Mouse (Mus musculus) CD4-positive naive resting alpha-beta T cell, adult 57 days (primary cell): Measurements from ENCODE around the gene Capn7. TPM values are rescaled to one million over a fixed set of nuclear protein-coding genes. Genes with fewer than 3 reads are reported as not detected.

ENCODE experiments used
- total RNA-seq: library from RNA; stranded (reverse); gene quantifications from one replicate; pipeline ENCODE4 v1.2.4, GENCODE M21; 2023

Capn7 gene
- total RNA-seq: 49.2 TPM

GRCm38 (mm10) chr14:31336369-31337155 lies at the start of gene Capn7:
Gene Capn7, plus strand, starts transcription at chr14:31336638.

GRCm38 (mm10) chr14:31323849-31324792 lies 12.3 kb upstream of the Capn7 start, which contains the start of gene Dnah1:
Gene Dnah1, minus strand, starts transcription at chr14:31323896.

Other genes starting within 250 kb of the Capn7 start
- gene Smim4, start 207.7 kb upstream of the Capn7 start, total RNA-seq: 48.2 TPM
- gene Nt5dc2, start 205.6 kb upstream of the Capn7 start, total RNA-seq: 0.41 TPM
- gene Stab1, start 168.0 kb upstream of the Capn7 start, total RNA-seq: 1.6 TPM
- gene Tnnc1, start 128.3 kb upstream of the Capn7 start, total RNA-seq: not detected
- 439 TPM for gene Nisch, start 119.7 kb upstream of the Capn7 start, total RNA-seq
- not detected for gene Sema3g, start 118.8 kb upstream of the Capn7 start, total RNA-seq
- gene Phf7, start 85.3 kb upstream of the Capn7 start, total RNA-seq: 7.5 TPM
- 113 TPM for gene Bap1, start 85.2 kb upstream of the Capn7 start, total RNA-seq
- not detected for gene Dnah1, start 12.7 kb upstream of the Capn7 start, total RNA-seq
- gene Sh3bp5, start 99.4 kb downstream of the Capn7 start, total RNA-seq: 79.2 TPM
- 34.5 TPM for gene Eaf1, start 157.8 kb downstream of the Capn7 start, total RNA-seq
- 49.0 TPM for gene Mettl6, start 158.4 kb downstream of the Capn7 start, total RNA-seq